Mouse (Mus musculus) MEL (cell line): ENCODE data around the gene Fktn. TPM values are rescaled to one million over a fixed set of nuclear protein-coding genes. Genes with fewer than 3 reads are reported as not detected.

Source experiments
- DNase-seq: peaks from one replicate; pipeline ENCODE4 v3.0.0; 2011; ENCODE audit warnings: low read depth, low spot score
- H3K27ac ChIP-seq: 2 replicates; pipeline ENCODE4 v1.5.1; 2012; ENCODE audit warnings: low read depth, mild to moderate bottlenecking, control low read depth, low read length, moderate library complexity; ENCODE audit not compliant: control insufficient read depth
- H3K27me3 ChIP-seq, 2 experiments: fragments of 150-350 bp in 1 of 2; sonication (generic) in 1 of 2; 2 replicates each; pipeline ENCODE4 v1.6.1; 2012; ENCODE audit warnings: low read length in 2 of 2, mild to moderate bottlenecking in 2 of 2, improper control_type of control experiment in 1 of 2, moderate library complexity in 1 of 2; ENCODE audit not compliant: insufficient read depth in 2 of 2, control insufficient read depth in 1 of 2
- H3K36me3 ChIP-seq, 2 experiments: 2 replicates each; pipeline ENCODE4 v1.6.1; 2012 to 2014; ENCODE audit warnings: low read length in 2 of 2, improper control_type of control experiment in 1 of 2, inconsistent platforms in 1 of 2, mild to moderate bottlenecking in 1 of 2; ENCODE audit not compliant: insufficient read depth in 2 of 2, control insufficient read depth in 1 of 2
- H3K4me1 ChIP-seq, 2 experiments: fragments of 150-350 bp in 1 of 2; sonication (generic) in 1 of 2; 2 replicates each; pipeline ENCODE4 v1.6.1; 2012; ENCODE audit warnings: low read length in 2 of 2, improper control_type of control experiment in 1 of 2, mild to moderate bottlenecking in 1 of 2; ENCODE audit not compliant: insufficient read depth in 2 of 2, control insufficient read depth in 1 of 2
- H3K4me3 ChIP-seq, 2 experiments: fragments of 150-350 bp in 1 of 2; sonication (generic) in 1 of 2; 2 replicates each; pipeline ENCODE4 v1.5.1; 2012; ENCODE audit warnings: low read depth in 2 of 2, low read length in 2 of 2, mild to moderate bottlenecking in 2 of 2, moderate library complexity in 2 of 2, control low read depth in 1 of 2, improper control_type of control experiment in 1 of 2; ENCODE audit not compliant: control insufficient read depth in 1 of 2, insufficient read depth in 1 of 2
- H3K79me2 ChIP-seq: 2 replicates; pipeline ENCODE4 v1.6.1; 2012; ENCODE audit warnings: mild to moderate bottlenecking, low read length, moderate library complexity; ENCODE audit not compliant: control insufficient read depth, poor library complexity, insufficient read depth
- H3K9ac ChIP-seq: 2 replicates; pipeline ENCODE4 v1.6.1; 2012; ENCODE audit warnings: low read depth, mild to moderate bottlenecking, control low read depth, low read length, moderate library complexity; ENCODE audit not compliant: control insufficient read depth, poor library complexity, severe bottlenecking
- H3K9me3 ChIP-seq: fragments of 150-350 bp; sonication (generic); replicated peaks from 2 replicates; pipeline ENCODE4 v1.6.1; 2012; ENCODE audit warnings: mild to moderate bottlenecking, low read length, improper control_type of control experiment, moderate library complexity; ENCODE audit not compliant: insufficient read depth
- BHLHE40 ChIP-seq: IDR thresholded peaks from 2 replicates; pipeline ENCODE4 v1.6.1; 2012; ENCODE audit warnings: low read depth, mild to moderate bottlenecking, inconsistent platforms, low read length, improper control_type of control experiment, borderline replicate concordance
- CHD1 ChIP-seq: IDR thresholded peaks from 2 replicates; pipeline ENCODE4 v1.6.1; 2012; ENCODE audit warnings: low read depth, mild to moderate bottlenecking, inconsistent platforms, low read length, improper control_type of control experiment
- CHD2 ChIP-seq: IDR thresholded peaks from 2 replicates; pipeline ENCODE4 v1.6.1; 2011; ENCODE audit warnings: low read length, improper control_type of control experiment
- EP300 ChIP-seq, 2 experiments: IDR thresholded peaks; 2 replicates each; pipeline ENCODE4 v1.6.1; 2011; ENCODE audit warnings: improper control_type of control experiment in 2 of 2, low read length in 2 of 2, low read depth in 1 of 2, mild to moderate bottlenecking in 1 of 2
- ETS1 ChIP-seq: IDR thresholded peaks from 2 replicates; pipeline ENCODE4 v1.6.1; 2012; ENCODE audit warnings: low read depth, mild to moderate bottlenecking, inconsistent platforms, low read length, improper control_type of control experiment, moderate library complexity
- HCFC1 ChIP-seq: IDR thresholded peaks from 2 replicates; pipeline ENCODE4 v1.6.1; 2012; ENCODE audit warnings: low read depth, mild to moderate bottlenecking, inconsistent platforms, low read length, improper control_type of control experiment, moderate library complexity
- KAT2A ChIP-seq: conservative IDR thresholded peaks from 2 replicates; pipeline ENCODE4 v1.6.1; 2012; ENCODE audit warnings: low read depth, low read length, improper control_type of control experiment, inconsistent platforms
- MAX ChIP-seq: IDR thresholded peaks from 2 replicates; pipeline ENCODE4 v1.6.1; 2011; ENCODE audit warnings: low read length, improper control_type of control experiment
- MAZ ChIP-seq: IDR thresholded peaks from 2 replicates; pipeline ENCODE4 v1.6.1; 2012; ENCODE audit warnings: low read depth, mild to moderate bottlenecking, inconsistent platforms, low read length, improper control_type of control experiment
- MXI1 ChIP-seq: IDR thresholded peaks from 2 replicates; pipeline ENCODE4 v1.6.1; 2011; ENCODE audit warnings: mild to moderate bottlenecking, low read depth, low read length, improper control_type of control experiment
- NELFE ChIP-seq: IDR thresholded peaks from 2 replicates; pipeline ENCODE4 v1.6.1; 2011; ENCODE audit warnings: low read depth, low read length, improper control_type of control experiment
- NRF1 ChIP-seq: IDR thresholded peaks from 2 replicates; pipeline ENCODE4 v1.6.1; 2014; ENCODE audit warnings: low read depth, mild to moderate bottlenecking, inconsistent platforms, low read length, improper control_type of control experiment, moderate library complexity; ENCODE audit not compliant: poor library complexity, insufficient read depth, severe bottlenecking
- POLR2AphosphoS5 ChIP-seq: IDR thresholded peaks from 2 replicates; pipeline ENCODE4 v1.6.1; 2012; ENCODE audit warnings: low read depth, borderline replicate concordance, mild to moderate bottlenecking, inconsistent platforms, low read length, moderate library complexity, mixed read lengths
- RAD21 ChIP-seq: IDR thresholded peaks from 2 replicates; pipeline ENCODE4 v1.6.1; 2011; ENCODE audit warnings: mild to moderate bottlenecking, low read depth, low read length, improper control_type of control experiment
- RCOR1 ChIP-seq: IDR thresholded peaks from 2 replicates; pipeline ENCODE4 v1.6.1; 2012; ENCODE audit warnings: low read depth, mild to moderate bottlenecking, inconsistent platforms, low read length, improper control_type of control experiment
- SIN3A ChIP-seq: IDR thresholded peaks from 2 replicates; pipeline ENCODE4 v1.6.1; 2012; ENCODE audit warnings: low read length, improper control_type of control experiment, inconsistent platforms
- TAL1 ChIP-seq: IDR thresholded peaks from 2 replicates; pipeline ENCODE4 v1.6.1; 2012; ENCODE audit warnings: mild to moderate bottlenecking, inconsistent platforms, low read length, moderate library complexity, mixed read lengths
- TBP ChIP-seq: IDR thresholded peaks from 2 replicates; pipeline ENCODE4 v1.8.0; 2011; ENCODE audit warnings: low read depth, low read length, improper control_type of control experiment
- ZC3H11A ChIP-seq: IDR thresholded peaks from 2 replicates; pipeline ENCODE4 v1.6.1; 2012; ENCODE audit warnings: low read depth, mild to moderate bottlenecking, inconsistent platforms, low read length, improper control_type of control experiment
- polyA plus RNA-seq, 2 experiments: library from polyadenylated mRNA; stranded (reverse) in 1 of 2; unstranded in 1 of 2; fragments of >175 nt in 1 of 2; fragments of >200 nt in 1 of 2; gene quantifications; 2 replicates each; pipeline versions ENCODE4 v1.2.1 to v1.2.4; 2012; ENCODE audit warnings: low replicate concordance in 2 of 2, low read depth in 1 of 2; ENCODE audit not compliant: insufficient read length in 2 of 2, insufficient read depth in 1 of 2, missing spikeins in 1 of 2
- total RNA-seq: library from RNA; depleted of rRNA; stranded (reverse); fragments of 300-350 nt; gene quantifications from 2 replicates; pipeline ENCODE4 v1.2.3, GENCODE M21; 2012

Gene Fktn
- total and polyA plus RNA-seq, 3 experiments: 5.5 to 7.0 TPM; not detected in 1

- H3K9me3 ChIP-seq: no peaks in the 10 kb centered on the region
- TF ChIP-seq NRF1 (no peak), MAX (no peak), MXI1 (no peak), RAD21 (no peak), NELFE (no peak), ETS1 (no peak), CHD1 (no peak), BHLHE40 (no peak), TBP (no peak), ZC3H11A (no peak)
- no peaks in the 10 kb centered on the region for H3K4me1 ChIP-seq
- no peaks in the 10 kb centered on the region for H3K36me3 ChIP-seq
- no peaks in the 10 kb centered on the region for H3K79me2 ChIP-seq
- no peak overlapping the region for H3K9ac ChIP-seq
- no peak for DNase-seq
- H3K27ac ChIP-seq: no peak overlapping the region
- no peaks in the 10 kb centered on the region for H3K27me3 ChIP-seq
- H3K4me3 ChIP-seq: no peak overlapping the region
Observed at GRCm38 (mm10) chr4:53770958-53771735, 57.3 kb downstream of the Fktn start.

- no peaks in the 10 kb centered on the region for H3K36me3 ChIP-seq
- no peak overlapping the region for H3K4me3 ChIP-seq
- H3K27me3 ChIP-seq: no peaks in the 10 kb centered on the region
- no peaks in the 10 kb centered on the region for H3K4me1 ChIP-seq
- H3K27ac ChIP-seq: no peak overlapping the region
- no peaks in the 10 kb centered on the region for H3K79me2 ChIP-seq
- no peaks in the 10 kb centered on the region for H3K9me3 ChIP-seq
- DNase-seq: no peak
- TF ChIP-seq BHLHE40 (no peak), EP300 (IDR thresholded peaks at IDR 0.05; ENCODE audit: low read depth in 1 of 2, low read length in 2 of 2) (no peak), CHD2 (no peak), MXI1 (no peak), RCOR1 (no peak), MAZ (no peak), POLR2AphosphoS5 (no peak), KAT2A (no peak), SIN3A (no peak), ZC3H11A (no peak), TAL1 (no peak), HCFC1 (no peak), TBP (no peak), NELFE (no peak)
- H3K9ac ChIP-seq: no peak overlapping the region
Observed at GRCm38 (mm10) chr4:53772004-53772403, 58.2 kb downstream of the Fktn start.
